Mouse (Mus musculus): ENCODE measurements at regions not wholly inside any gene's neighbourhood (a gene's known extent, or its start where the extent isn't known, plus 50 kb on each side); places are given as distances from the start of the nearest gene placed in this dataset.

GRCm38 (mm10) chr6:51057229-51057628 lies 375.2 kb upstream of the Nfe2l3 start:
- ATAC-seq (ENCODE audit: low FRiP score, low read depth) = no peak
- H3K36me3 ChIP-seq (ENCODE audit: control insufficient read depth, insufficient read depth, low read length) = no peaks in the 10 kb centered on the region
- no peak overlapping the region for H3K27ac ChIP-seq (replicated peaks; ENCODE audit: low read depth, low read length)

DNA sequence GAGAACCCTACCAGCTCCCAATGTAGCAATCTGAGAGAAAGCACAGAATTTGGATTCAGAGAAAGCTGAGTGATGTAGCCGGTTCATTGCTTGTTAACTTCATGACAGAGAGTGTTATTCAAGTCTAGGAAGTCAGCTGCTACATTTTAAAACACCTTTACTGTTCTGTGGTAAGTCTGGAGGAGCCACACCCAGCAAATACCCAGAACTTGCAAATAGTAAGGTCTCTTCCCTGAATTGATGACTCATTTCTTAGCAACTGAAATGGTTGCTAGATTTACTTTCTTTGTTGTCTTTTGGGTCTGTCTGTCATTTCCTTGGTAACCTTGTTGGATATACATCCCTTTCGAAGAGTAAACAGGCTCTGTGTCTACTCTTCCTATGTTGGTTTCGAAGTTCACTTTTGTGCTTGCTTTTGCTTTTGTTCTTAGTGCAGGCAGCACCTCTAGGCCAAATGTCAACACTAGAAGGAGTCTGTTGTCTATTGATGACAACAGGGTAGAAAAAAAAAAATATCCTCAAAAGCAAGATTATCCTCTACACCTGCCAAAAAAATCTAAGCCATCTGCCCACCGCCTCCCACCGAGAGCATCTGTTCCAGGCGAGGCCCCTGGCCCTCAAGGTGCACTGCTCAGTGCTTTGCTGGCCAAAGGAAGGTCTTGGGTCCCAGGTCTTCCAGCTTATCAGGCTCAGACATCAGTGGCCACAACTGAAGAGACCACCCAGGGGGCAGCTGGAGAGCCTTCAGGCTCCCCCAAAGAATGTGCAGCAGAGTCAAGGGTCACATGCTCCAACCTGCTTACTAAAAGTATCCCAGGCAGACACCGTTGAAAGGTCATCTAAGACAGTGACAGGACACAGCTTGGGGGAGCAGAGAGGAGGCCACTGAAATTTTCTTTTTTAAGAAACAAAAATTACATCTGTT lies 372.3 kb upstream of the Nfe2l3 start:
- peak overlapping the region; percentile 23; the same call in 1 of the 2 replicates for H3K27ac ChIP-seq (replicated peaks; ENCODE audit: low read depth, low read length)
- no peak overlapping the region for H3K4me3 ChIP-seq (replicated peaks; ENCODE audit: low read length)
- H3K36me3 ChIP-seq (ENCODE audit: control insufficient read depth, insufficient read depth, low read length) = no peaks in the 10 kb centered on the region
- no peak for TF ChIP-seq POLR2A (IDR thresholded peaks at IDR 0.05; ENCODE audit: borderline replicate concordance, extremely low read depth, insufficient read depth, insufficient read length)
- peaks cover 19% of the 10 kb centered on the region for H3K4me1 ChIP-seq (ENCODE audit: control insufficient read depth, insufficient read depth, low read length)
- ATAC-seq (ENCODE audit: low FRiP score, low read depth) (no peak), DNase-seq (ENCODE audit: low spot score) (no peak)
- no peaks in the 10 kb centered on the region for H3K9me3 ChIP-seq (ENCODE audit: control insufficient read depth, low read length)
- WGBS = 65% methylated on average over 7 of the region's 7 CpGs
- no peak overlapping the region for H3K4me2 ChIP-seq (replicated peaks; ENCODE audit: low read depth, low read length, severe bottlenecking)
- no peak overlapping the region for H3K9ac ChIP-seq (ENCODE audit: low read depth, low read length, severe bottlenecking)
- H3K27me3 ChIP-seq (ENCODE audit: control insufficient read depth, insufficient read depth, low read length) = no peaks in the 10 kb centered on the region

More at GRCm38 (mm10) chr6:51057229-51057628, 375.2 kb upstream of the Nfe2l3 start:
- no peak for DNase-seq (ENCODE audit: low spot score)
- no peak for TF ChIP-seq POLR2A (IDR thresholded peaks at IDR 0.05; ENCODE audit: borderline replicate concordance, extremely low read depth, insufficient read depth, insufficient read length)
- H3K9me3 ChIP-seq (ENCODE audit: control insufficient read depth, low read length) = no peaks in the 10 kb centered on the region
- H3K27me3 ChIP-seq (ENCODE audit: control insufficient read depth, insufficient read depth, low read length) = peaks cover 15% of the 10 kb centered on the region; the same call in 1 of the 2 replicates
- H3K4me1 ChIP-seq (ENCODE audit: control insufficient read depth, insufficient read depth, low read length) = peaks cover 19% of the 10 kb centered on the region
- WGBS = 38% methylated on average over 7 of the region's 7 CpGs
- no peak overlapping the region for H3K4me2 ChIP-seq (replicated peaks; ENCODE audit: low read depth, low read length, severe bottlenecking)
- no peak overlapping the region for H3K4me3 ChIP-seq (replicated peaks; ENCODE audit: low read length)
- no peak overlapping the region for H3K9ac ChIP-seq (ENCODE audit: low read depth, low read length, severe bottlenecking)

- H3K27me3 ChIP-seq (ENCODE audit: control insufficient read depth, insufficient read depth, low read length) = no peaks in the 10 kb centered on the region
- WGBS = 34% methylated on average over 17 of the region's 17 CpGs
- no peaks in the 10 kb centered on the region for H3K9me3 ChIP-seq (ENCODE audit: control insufficient read depth, low read length)
- DNase-seq (ENCODE audit: low spot score) = no peak
- peaks cover 23% of the 10 kb centered on the region for H3K4me1 ChIP-seq (ENCODE audit: control insufficient read depth, insufficient read depth, low read length)
- no peak overlapping the region for H3K27ac ChIP-seq (replicated peaks; ENCODE audit: low read depth, low read length)
- TF ChIP-seq POLR2A (IDR thresholded peaks at IDR 0.05; ENCODE audit: borderline replicate concordance, extremely low read depth, insufficient read depth, insufficient read length) = no peak
- H3K4me3 ChIP-seq (replicated peaks; ENCODE audit: low read length) = no peak overlapping the region
- H3K4me2 ChIP-seq (replicated peaks; ENCODE audit: low read depth, low read length, severe bottlenecking) = no peak overlapping the region
- ATAC-seq (ENCODE audit: low FRiP score, low read depth) = no peak
- no peaks in the 10 kb centered on the region for H3K36me3 ChIP-seq (ENCODE audit: control insufficient read depth, insufficient read depth, low read length)
- no peak overlapping the region for H3K9ac ChIP-seq (ENCODE audit: low read depth, low read length, severe bottlenecking)
Observed at GRCm38 (mm10) chr6:51060848-51061535, 371.5 kb upstream of the Nfe2l3 start.

GRCm38 (mm10) chr6:51065156-51065555 lies 367.3 kb upstream of the Nfe2l3 start:
- no peak overlapping the region for H3K4me3 ChIP-seq (replicated peaks; ENCODE audit: low read length)
- ATAC-seq (ENCODE audit: low FRiP score, low read depth) (no peak), DNase-seq (ENCODE audit: low spot score) (no peak)
- H3K27me3 ChIP-seq (ENCODE audit: control insufficient read depth, insufficient read depth, low read length) = no peaks in the 10 kb centered on the region
- H3K36me3 ChIP-seq (ENCODE audit: control insufficient read depth, insufficient read depth, low read length) = no peaks in the 10 kb centered on the region
- TF ChIP-seq POLR2A (IDR thresholded peaks at IDR 0.05; ENCODE audit: borderline replicate concordance, extremely low read depth, insufficient read depth, insufficient read length) = no peak
- no peak overlapping the region for H3K9ac ChIP-seq (ENCODE audit: low read depth, low read length, severe bottlenecking)
- no peak overlapping the region for H3K4me2 ChIP-seq (replicated peaks; ENCODE audit: low read depth, low read length, severe bottlenecking)
- peaks cover 34% of the 10 kb centered on the region for H3K4me1 ChIP-seq (ENCODE audit: control insufficient read depth, insufficient read depth, low read length)
- no peaks in the 10 kb centered on the region for H3K9me3 ChIP-seq (ENCODE audit: control insufficient read depth, low read length)
- WGBS = 18% methylated on average over 6 of the region's 6 CpGs
- no peak overlapping the region for H3K27ac ChIP-seq (replicated peaks; ENCODE audit: low read depth, low read length)

GRCm38 (mm10) chr6:51067332-51067731 lies 365.1 kb upstream of the Nfe2l3 start:
- no peak for TF ChIP-seq POLR2A (IDR thresholded peaks at IDR 0.05; ENCODE audit: borderline replicate concordance, extremely low read depth, insufficient read depth, insufficient read length)
- Histone ChIP-seq H3K9ac (ENCODE audit: low read depth, low read length, severe bottlenecking) (no peak overlapping the region), H3K4me3 (replicated peaks; ENCODE audit: low read length) (no peak overlapping the region), H3K27me3 (ENCODE audit: control insufficient read depth, insufficient read depth, low read length) (no peaks in the 10 kb centered on the region), H3K36me3 (ENCODE audit: control insufficient read depth, insufficient read depth, low read length) (no peaks in the 10 kb centered on the region), H3K9me3 (ENCODE audit: control insufficient read depth, low read length) (no peaks in the 10 kb centered on the region), H3K4me1 (ENCODE audit: control insufficient read depth, insufficient read depth, low read length) (peaks cover 31% of the 10 kb centered on the region), H3K27ac (replicated peaks; ENCODE audit: low read depth, low read length) (no peak overlapping the region; the same call in 1 of the 2 replicates), H3K4me2 (replicated peaks; ENCODE audit: low read depth, low read length, severe bottlenecking) (no peak overlapping the region)
- ATAC-seq (ENCODE audit: low FRiP score, low read depth) (no peak), DNase-seq (ENCODE audit: low spot score) (no peak)
- WGBS = 58% methylated on average over 11 of the region's 11 CpGs

Measured in limb, embryonic 14.5 days (tissue).